Mouse (Mus musculus): ENCODE measurements around the gene Slc34a3.

Gene Slc34a3

DNA sequence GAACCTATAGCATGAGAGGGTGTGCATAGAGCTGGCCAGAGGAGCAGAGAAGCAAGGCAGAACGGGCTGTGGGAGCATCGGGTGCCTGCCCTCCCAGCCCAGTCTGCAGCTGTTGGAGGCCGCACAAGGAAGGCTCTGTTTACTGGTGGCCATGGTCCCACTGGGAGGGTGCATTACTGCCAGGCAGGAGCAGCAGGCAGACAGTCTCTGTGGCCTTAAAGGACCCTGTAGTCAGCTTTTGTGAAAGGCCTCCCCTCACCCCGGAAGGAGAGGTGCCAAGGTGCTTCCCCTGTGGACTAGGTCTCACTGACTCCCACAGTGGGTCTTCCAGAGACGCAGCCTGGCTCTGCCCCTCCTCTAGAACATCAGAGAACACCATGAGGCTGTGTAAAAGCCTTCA lies 7.3 kb downstream of the Slc34a3 start:
- DNase-seq (ENCODE audit: inconsistent age in 2 of 2, low spot score in 1 of 2), result peak in 1 of 2 experiments; percentile 48

- DNase-seq (ENCODE audit: inconsistent age in 2 of 2, low spot score in 1 of 2), result peak in 1 of 2 experiments; percentile 51
These were observed 8.3 kb downstream of the Slc34a3 start for GRCm38 (mm10) chr2:25225811-25226379.

DNA sequence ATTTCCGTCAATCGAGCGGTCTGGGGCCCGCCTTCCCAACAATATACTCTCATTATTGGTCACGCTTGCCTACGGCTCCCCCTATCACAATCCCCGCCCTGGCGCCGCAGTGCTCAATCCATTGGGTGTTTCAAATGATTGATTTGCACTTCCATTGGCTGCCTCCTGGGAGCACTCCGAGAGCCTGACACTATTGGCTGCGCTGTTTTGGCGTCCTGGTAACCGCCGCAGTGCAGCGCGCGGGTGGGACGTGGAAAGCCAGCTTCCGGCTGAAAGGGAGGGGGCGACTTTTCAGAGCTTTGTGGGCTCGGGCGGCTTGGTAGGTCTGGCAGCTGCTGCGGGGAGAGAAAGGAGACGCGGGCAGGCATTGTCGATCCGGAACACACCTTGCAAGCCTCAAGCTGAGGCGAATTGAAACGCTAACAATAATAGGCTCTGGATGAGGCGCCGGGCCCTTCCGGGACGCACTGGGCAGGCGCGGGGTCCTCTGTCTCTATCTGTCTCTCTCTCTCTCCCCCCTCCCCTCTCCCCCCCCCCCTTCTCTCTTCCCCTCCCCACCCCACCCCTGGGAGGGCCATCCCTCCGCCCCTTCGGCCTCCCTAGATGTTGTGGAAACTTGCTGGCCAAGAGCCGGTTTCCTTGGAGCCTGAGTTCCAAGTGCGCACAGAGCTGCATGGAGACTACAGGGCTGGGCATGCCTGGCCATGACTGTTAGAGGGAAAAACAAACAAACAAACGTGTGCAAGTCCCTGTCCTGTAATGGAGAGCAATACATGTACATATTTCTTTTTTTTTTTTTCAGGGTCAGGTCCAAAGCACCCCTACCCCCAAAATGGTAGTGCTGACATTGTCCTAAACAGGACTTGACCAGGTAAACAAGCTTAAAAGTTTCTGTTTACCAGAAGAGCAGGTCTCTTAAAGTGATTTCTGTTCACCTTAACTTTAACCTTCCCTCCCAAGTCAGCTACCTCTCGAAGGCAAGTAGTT lies 9.1 kb downstream of the Slc34a3 start:
- DNase-seq (ENCODE audit: inconsistent age in 2 of 2, low spot score in 1 of 2), result peak; percentile 99

- no peak for DNase-seq (ENCODE audit: inconsistent age in 2 of 2, low spot score in 1 of 2)
These were observed 9.7 kb downstream of the Slc34a3 start, which contains the start of gene Tubb4b for GRCm38 (mm10) chr2:25224492-25224765. TSS of gene Tubb4b (minus strand) at chr2:25224702.

GRCm38 (mm10) chr2:25223681-25224491 lies 10.3 kb downstream of the Slc34a3 start:
- DNase-seq (ENCODE audit: inconsistent age in 2 of 2, low spot score in 1 of 2), result peak; percentile 94 to 97

DNA sequence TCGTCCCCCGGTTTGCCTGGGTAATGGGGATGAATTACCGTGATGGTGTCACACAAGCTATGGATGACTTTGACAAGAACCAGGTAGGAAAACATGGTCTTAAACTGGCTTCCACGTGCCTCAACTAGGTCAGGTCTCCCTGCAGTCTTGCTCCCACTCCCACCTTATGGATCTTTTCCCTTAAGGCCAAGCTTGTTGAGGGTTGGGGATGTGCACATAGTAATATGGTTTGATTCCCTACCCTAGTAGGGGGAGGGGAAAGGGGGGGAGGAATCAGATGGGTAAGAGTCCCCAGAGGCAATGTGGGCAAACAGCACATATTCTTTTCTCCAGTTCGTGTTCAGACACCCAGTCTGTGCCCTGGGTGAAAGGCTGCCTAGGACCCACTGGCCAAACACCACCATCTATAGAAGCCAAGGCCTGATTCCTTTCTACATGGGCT lies 12.8 kb downstream of the Slc34a3 start:
- no peak for DNase-seq (ENCODE audit: inconsistent age in 2 of 2, low spot score in 1 of 2)

DNA sequence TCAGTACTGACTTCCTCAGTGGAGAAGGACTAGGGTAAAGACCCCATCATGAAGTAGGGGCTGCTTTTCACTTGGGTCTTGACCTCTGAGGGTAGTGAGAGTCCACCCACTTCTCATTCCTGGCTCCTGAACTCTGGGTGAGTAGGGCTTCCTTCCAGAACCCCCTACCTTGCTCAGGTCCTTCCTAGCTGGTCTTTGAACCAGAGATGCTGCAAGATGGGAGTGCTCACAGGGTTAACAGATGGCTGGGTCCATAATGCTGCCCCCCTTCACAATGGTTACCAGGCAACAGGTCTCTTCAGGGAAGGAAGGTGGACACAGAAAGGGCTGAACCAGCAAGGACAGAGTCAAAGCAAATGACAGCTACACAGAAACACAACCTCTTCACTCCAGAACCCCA lies 15.7 kb downstream of the Slc34a3 start, which contains the start of gene Fam166a:
Gene Fam166a, plus strand, starts transcription at position 301 of the 400 bp plus-strand sequence.
- DNase-seq (ENCODE audit: inconsistent age in 2 of 2, low spot score in 1 of 2), result no peak

DNA sequence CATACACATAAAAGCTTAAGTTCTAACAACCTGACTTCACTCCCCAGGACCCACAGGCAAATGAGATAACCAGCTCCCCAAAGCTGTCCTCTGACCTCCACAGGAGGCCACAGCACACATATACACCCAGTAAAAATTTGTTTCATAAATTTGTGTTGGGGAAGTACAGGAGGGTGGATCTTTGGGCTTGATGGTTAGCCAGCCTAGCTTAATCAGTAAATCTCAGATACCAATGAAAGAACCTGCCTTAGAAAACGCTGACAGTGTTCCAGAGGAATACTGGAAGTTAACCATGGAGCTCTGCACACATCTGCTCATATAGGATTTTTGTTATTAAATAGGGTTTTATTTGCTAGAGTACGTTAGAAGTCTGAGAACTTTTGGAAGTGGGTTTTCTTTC lies 16.5 kb downstream of the Slc34a3 start:
- DNase-seq (ENCODE audit: inconsistent age in 2 of 2, low spot score in 1 of 2), result no peak

- no peak for DNase-seq (ENCODE audit: inconsistent age in 2 of 2, low spot score in 1 of 2)
These were observed 19.7 kb downstream of the Slc34a3 start, which contains the start of gene Stpg3 for GRCm38 (mm10) chr2:25214444-25214843. TSS of gene Stpg3 (minus strand) at chr2:25214637.

GRCm38 (mm10) chr2:25213266-25213865 lies 20.8 kb downstream of the Slc34a3 start:
- no peak for DNase-seq (ENCODE audit: inconsistent age in 2 of 2, low spot score in 1 of 2)

- peak; percentile 91 to 98 for DNase-seq (ENCODE audit: inconsistent age in 2 of 2, low spot score in 1 of 2)
These were observed 23.0 kb downstream of the Slc34a3 start, which contains the start of gene Nelfb for GRCm38 (mm10) chr2:25211121-25211670. TSS of gene Nelfb (minus strand) at chr2:25211489.

DNA sequence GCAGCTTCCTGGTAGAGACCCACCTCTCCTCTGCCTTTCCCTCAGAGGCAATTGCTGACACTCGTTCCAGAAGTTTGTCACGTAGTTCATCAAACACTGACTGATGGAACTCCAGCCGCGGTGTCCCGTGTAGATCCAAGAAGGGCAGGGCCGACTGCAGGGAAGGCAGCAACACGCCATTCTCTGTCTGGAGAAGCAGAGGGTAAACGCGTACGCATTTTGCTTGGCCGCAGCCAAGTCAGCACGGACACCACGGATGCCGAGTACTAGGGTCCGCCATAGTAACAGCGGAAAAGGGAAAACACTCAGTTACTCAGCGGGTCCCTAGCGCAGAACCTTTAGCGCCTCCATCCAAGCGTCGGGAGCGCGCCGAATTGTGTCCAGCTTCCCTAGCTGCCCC lies 23.5 kb downstream of the Slc34a3 start:
- DNase-seq (ENCODE audit: inconsistent age in 2 of 2, low spot score in 1 of 2), result no peak

GRCm38 (mm10) chr2:25207593-25207992 lies 26.6 kb downstream of the Slc34a3 start:
- no peak for DNase-seq (ENCODE audit: inconsistent age in 2 of 2, low spot score in 1 of 2)

- DNase-seq (ENCODE audit: inconsistent age in 2 of 2, low spot score in 1 of 2), result no peak
These were observed 30.4 kb downstream of the Slc34a3 start for GRCm38 (mm10) chr2:25203631-25204214.

DNA sequence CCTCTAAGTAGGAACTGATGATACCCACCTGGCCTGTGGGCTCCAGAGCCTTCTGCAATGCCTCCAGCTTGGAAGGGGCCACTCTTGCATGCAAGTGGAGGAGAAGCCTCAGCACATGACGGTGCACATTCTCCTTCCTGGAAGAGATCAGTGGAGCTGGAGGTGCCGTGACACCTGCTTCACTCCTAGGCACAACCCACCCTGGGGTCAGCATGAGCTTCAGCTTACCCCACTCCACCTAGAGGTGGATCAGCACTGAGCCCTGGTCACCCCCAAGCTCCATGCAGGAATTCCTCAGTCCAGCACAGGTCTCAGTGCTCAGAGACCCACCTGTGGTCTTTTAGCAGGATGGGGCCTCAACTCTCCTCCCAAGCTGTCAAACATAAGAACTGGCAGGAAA lies 33.5 kb downstream of the Slc34a3 start:
- no peak for DNase-seq (ENCODE audit: inconsistent age in 2 of 2, low spot score in 1 of 2)

DNA sequence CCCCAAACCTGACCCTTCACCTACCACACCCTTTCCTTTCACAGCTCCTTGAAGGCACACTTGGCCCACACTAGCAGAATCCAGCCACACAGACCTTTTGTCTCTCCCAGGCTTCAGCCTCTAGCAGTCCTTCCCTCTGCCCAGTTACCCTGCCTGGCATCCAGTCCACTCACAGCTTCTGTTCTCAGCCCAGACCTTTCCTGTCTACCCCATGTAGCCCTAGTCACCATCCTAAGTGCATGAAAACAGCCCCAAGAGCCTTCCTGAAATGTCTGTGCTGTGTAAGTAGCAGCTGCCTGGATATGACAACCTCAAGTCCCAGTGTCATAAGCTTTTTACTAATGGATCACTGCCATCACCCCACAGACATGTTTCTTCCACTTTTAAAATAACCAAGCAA lies 36.2 kb downstream of the Slc34a3 start:
- no peak for DNase-seq (ENCODE audit: inconsistent age in 2 of 2, low spot score in 1 of 2)

DNA sequence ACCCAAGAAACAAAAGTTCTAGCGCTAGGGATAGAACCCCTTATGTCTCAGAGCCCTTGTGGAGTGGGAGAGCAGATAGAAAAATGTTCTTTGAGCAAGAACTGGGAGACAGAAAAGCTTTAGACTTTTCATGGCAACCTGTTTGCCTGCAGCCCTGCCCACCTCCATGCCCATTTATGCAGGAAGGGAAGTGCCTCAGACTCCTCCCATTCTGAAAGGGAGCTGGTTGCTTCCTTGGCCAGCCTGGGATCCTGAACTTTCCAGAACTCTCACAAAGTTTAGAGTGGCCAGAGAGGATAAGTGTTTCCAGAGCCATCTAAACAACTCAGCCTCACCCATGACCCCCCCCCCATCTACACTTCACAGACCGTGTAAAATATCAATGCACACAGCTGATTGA lies 37.0 kb downstream of the Slc34a3 start:
- DNase-seq (ENCODE audit: inconsistent age in 2 of 2, low spot score in 1 of 2), result no peak

- DNase-seq (ENCODE audit: inconsistent age in 2 of 2, low spot score in 1 of 2), result peak; percentile 91 to 96
These were observed 37.8 kb downstream of the Slc34a3 start, which contains the start of gene Tor4a for GRCm38 (mm10) chr2:25196172-25196954. TSS of gene Tor4a (minus strand) at chr2:25196886.

All from adrenal gland, adult (tissue).